Mouse (Mus musculus) lung, postnatal 0 days (tissue): ENCODE measurements at regions not wholly inside any gene's neighbourhood (a gene's known extent, or its start where the extent isn't known, plus 50 kb on each side); places are given as distances from the start of the nearest gene placed in this dataset.

Source experiments
- ATAC-seq: fragments of 200-750 bp; cut with Nextera tagmentation; 2 replicates; pipeline ENCODE4 v1.8.0; 2017; ENCODE audit warnings: moderate library complexity
- DNase-seq: peaks from one replicate; pipeline ENCODE4 v3.0.0-alpha.2; 2016; ENCODE audit warnings: low spot score
- H3K27ac ChIP-seq: fragments of 300-500 bp; sonication (generic); 2 replicates; pipeline ENCODE4 v1.5.1; 2014; ENCODE audit warnings: antibody characterized with exemption, mild to moderate bottlenecking, low read length, mixed read lengths
- H3K27me3 ChIP-seq: fragments of 300-500 bp; sonication (generic); replicated peaks from 2 replicates; pipeline ENCODE4 v1.6.1; 2014; ENCODE audit warnings: low read length, mixed read lengths; ENCODE audit not compliant: insufficient read depth
- H3K36me3 ChIP-seq: fragments of 300-500 bp; sonication (generic); 2 replicates; pipeline ENCODE4 v1.6.1; 2014; ENCODE audit warnings: low read length, mixed read lengths; ENCODE audit not compliant: insufficient read depth
- H3K4me1 ChIP-seq: fragments of 300-500 bp; sonication (generic); 2 replicates; pipeline ENCODE4 v1.6.1; 2014; ENCODE audit warnings: antibody characterized with exemption, low read depth, low read length, mixed read lengths; ENCODE audit not compliant: insufficient read depth
- H3K4me2 ChIP-seq: fragments of 300-500 bp; sonication (generic); replicated peaks from 2 replicates; pipeline ENCODE4 v1.6.1; 2014; ENCODE audit warnings: low read depth, mild to moderate bottlenecking, low read length, moderate library complexity, mixed read lengths
- H3K4me3 ChIP-seq: fragments of 300-500 bp; sonication (generic); 2 replicates; pipeline ENCODE4 v1.5.1; 2014; ENCODE audit warnings: low read depth, low read length
- H3K9ac ChIP-seq: fragments of 300-500 bp; sonication (generic); replicated peaks from 2 replicates; pipeline ENCODE4 v1.6.1; 2014; ENCODE audit warnings: low read depth, mild to moderate bottlenecking
- H3K9me3 ChIP-seq: fragments of 300-500 bp; sonication (generic); 2 replicates; pipeline ENCODE4 v1.6.1; 2016; ENCODE audit warnings: low read length, mixed read lengths
- CTCF ChIP-seq: IDR thresholded peaks from 2 replicates; pipeline ENCODE4 v1.5.1; 2016; ENCODE audit warnings: antibody characterized with exemption, mild to moderate bottlenecking
- EP300 ChIP-seq: IDR thresholded peaks from 2 replicates; pipeline ENCODE4 v1.6.1; 2016; ENCODE audit warnings: antibody characterized with exemption, mild to moderate bottlenecking, control low read depth
- WGBS: fragments of 180-500 bp; shearing (Covaris S2); extraction: QIAGEN DNeasy Blood & Tissue Kit; methylation state at CpG from one replicate; pipeline ENCODE4 v1.1.7; 2014; 5-methylcytosine and 5-hydroxymethylcytosine counted together

DNA sequence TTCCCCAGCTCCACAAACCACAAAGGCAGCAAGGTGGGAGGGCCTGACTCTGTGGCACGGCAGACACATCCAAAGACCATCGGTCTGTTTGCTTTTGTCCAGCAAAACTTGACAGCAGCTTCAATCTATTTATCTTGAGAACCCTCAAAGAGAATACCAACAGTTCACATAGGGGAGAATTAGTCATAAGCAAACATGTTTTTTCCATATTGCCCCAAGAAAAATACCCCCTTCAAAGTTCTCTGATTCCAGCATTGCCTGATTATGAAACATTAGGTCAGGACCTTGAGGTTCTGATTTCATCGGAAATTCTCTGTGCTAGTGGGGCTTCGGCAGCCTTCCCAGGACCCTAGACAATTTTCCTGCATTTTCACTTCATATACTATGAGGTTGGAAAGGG, 348.4 kb upstream of the Trib2 start:
- no peak for ATAC-seq
- H3K27me3 ChIP-seq: no peaks in the 10 kb centered on the region
- 51% methylated on average over 4 of the region's 4 CpGs for WGBS

DNA sequence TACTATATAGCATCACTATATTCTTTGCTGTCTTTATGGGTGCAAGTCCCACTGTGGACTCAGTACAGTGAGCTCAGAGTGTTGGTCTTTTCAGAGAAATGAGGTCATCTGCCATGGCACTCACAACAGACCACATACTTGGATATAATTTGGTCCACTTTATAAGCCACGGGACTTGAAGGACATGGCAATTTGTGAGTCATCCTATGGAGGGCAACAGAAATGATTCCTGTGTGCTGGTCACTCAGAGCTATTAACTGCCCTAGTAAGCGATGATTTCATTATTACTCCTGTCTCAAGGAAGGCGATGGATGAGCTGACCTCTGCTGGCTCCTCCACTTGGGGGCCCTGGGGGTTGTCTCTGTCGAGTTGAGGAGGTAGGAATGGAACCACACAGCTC, 345.2 kb upstream of the Trib2 start:
- no peaks in the 10 kb centered on the region for H3K4me1 ChIP-seq
- no peak overlapping the region for H3K4me3 ChIP-seq
- TF ChIP-seq CTCF: no peak
- TF ChIP-seq EP300: no peak
- H3K27me3 ChIP-seq: no peaks in the 10 kb centered on the region
- H3K27ac ChIP-seq: no peak overlapping the region
- H3K4me2 ChIP-seq: no peak overlapping the region
- no peak overlapping the region for H3K9ac ChIP-seq
- DNase-seq (no peak), ATAC-seq (no peak)
- H3K9me3 ChIP-seq: no peaks in the 10 kb centered on the region
- 67% methylated on average over 4 of the region's 4 CpGs for WGBS
- H3K36me3 ChIP-seq: no peaks in the 10 kb centered on the region

More for the DNA sequence above, 348.4 kb upstream of the Trib2 start:
- no peak overlapping the region for H3K4me2 ChIP-seq
- no peaks in the 10 kb centered on the region for H3K36me3 ChIP-seq
- H3K9me3 ChIP-seq: no peaks in the 10 kb centered on the region
- no peaks in the 10 kb centered on the region for H3K4me1 ChIP-seq
- no peak overlapping the region for H3K27ac ChIP-seq
- H3K4me3 ChIP-seq: no peak overlapping the region
- TF ChIP-seq CTCF: no peak
- TF ChIP-seq EP300: no peak
- DNase-seq: no peak
- no peak overlapping the region for H3K9ac ChIP-seq

DNA sequence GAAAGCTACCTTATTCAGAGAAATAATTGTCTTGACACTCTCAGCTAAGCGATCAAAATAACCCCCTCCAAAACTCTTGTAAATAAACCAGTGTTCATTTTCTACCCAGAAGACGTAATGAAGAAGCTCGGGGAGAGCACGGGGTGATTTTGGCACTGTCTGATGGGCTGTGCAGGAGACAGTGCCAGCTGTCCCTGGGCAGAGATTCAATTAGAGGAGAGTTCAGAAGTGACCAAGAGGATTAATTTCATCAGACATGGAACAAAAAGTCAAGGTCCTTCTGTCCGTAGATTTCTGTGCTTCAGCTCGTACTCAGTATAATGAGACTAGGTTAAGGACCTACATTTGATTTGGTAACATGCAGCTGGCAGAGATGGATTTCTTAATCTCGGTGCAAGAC, 341.2 kb upstream of the Trib2 start:
- Histone ChIP-seq H3K9ac (no peak overlapping the region), H3K4me1 (no peaks in the 10 kb centered on the region), H3K4me2 (no peak overlapping the region), H3K36me3 (no peaks in the 10 kb centered on the region), H3K27ac (no peak overlapping the region), H3K27me3 (no peaks in the 10 kb centered on the region), H3K4me3 (no peak overlapping the region), H3K9me3 (no peaks in the 10 kb centered on the region)
- TF ChIP-seq CTCF (no peak), EP300 (no peak)
- peak; percentile 17 for DNase-seq
- ATAC-seq: no peak
- 66% methylated on average over 7 of the region's 7 CpGs for WGBS

DNA sequence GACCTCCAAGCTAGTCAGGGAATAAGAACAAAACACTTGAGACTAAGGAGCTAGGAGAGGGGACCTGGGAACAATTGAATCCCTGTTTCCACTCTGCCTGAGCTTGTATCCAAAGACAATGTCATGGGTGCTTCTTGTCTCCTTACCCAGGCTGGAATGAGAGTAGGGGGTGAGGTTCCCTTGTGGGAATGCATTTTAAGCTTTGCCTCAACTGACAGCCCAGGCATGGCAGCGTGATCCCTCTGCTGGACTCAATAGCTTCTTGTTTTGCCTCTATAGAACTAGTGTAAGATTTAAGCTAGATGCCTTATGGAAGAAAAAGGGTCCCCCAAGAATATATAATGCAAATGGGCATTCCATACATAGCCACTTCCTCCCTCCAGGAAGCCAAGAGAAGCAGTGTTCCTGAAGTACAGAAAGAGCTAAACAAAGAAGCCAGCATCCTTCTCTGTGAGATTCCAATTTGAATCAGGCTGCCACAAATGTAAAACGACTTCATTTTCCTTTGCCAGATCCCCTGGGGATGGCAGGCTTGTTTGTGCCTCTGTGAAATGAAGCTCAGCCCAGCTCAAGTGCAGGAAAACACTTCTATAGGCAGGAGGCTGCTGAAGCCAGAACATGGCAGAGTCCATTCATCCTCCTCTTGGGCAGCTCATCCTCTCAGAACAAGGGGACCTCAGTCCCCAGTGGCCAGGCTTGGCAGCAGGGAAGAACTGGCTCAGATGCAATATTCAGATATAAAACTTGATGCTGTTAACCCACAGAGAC, 339.3 kb upstream of the Trib2 start:
- Histone ChIP-seq H3K4me2 (no peak overlapping the region), H3K9me3 (no peaks in the 10 kb centered on the region), H3K4me1 (no peaks in the 10 kb centered on the region), H3K36me3 (no peaks in the 10 kb centered on the region), H3K4me3 (no peak overlapping the region), H3K9ac (no peak overlapping the region), H3K27ac (no peak overlapping the region), H3K27me3 (no peaks in the 10 kb centered on the region)
- WGBS: 34% methylated on average over 2 of the region's 2 CpGs
- ATAC-seq (no peak), DNase-seq (no peak)
- TF ChIP-seq EP300 (no peak), CTCF (no peak)

DNA sequence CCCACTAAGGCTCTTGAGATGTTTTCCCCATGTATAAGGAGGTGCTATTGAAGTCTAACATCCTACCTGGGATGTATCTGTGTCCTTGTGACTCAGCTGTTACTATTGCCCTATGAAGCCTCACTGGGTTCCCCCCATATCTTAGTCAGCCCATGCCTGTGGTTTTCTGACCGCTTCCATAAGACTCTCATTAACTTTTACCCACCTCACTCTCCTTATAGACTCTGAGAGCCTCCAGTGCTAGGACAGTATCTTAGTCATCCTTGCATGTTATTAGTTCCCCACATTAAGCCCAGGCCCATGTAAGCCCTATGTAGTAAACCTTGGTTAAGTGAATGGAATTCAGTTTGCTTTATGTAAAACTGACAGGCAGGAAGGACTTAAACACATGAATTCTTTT, 337.5 kb upstream of the Trib2 start:
- no peaks in the 10 kb centered on the region for H3K36me3 ChIP-seq
- 88% methylated on average over 1 of the region's 1 CpGs for WGBS
- no peak overlapping the region for H3K27ac ChIP-seq
- no peaks in the 10 kb centered on the region for H3K27me3 ChIP-seq
- H3K4me2 ChIP-seq: no peak overlapping the region
- no peak overlapping the region for H3K9ac ChIP-seq
- ATAC-seq (no peak), DNase-seq (no peak)
- H3K9me3 ChIP-seq: no peaks in the 10 kb centered on the region
- no peak overlapping the region for H3K4me3 ChIP-seq
- no peak for TF ChIP-seq CTCF
- no peak for TF ChIP-seq EP300
- H3K4me1 ChIP-seq: no peaks in the 10 kb centered on the region

DNA sequence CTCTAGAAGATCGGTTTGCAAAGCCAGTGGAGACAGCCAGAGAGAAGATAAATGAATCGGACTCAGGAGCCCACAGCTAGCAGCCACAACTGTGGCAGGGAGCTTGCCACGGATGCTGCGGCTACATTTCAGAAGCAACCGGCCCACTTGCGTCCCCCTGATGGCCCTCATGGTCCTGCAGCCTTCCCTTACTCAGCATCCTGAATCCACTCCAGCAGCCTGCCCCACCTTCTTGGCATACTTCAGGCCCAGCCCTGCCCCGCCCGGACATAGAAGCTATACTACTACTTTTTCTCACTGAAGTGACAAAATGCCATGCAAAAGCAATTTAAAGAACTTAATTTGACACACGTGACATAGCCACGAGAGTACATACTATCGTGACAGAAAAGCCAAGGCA, 335.4 kb upstream of the Trib2 start:
- no peak overlapping the region for H3K9ac ChIP-seq
- no peak overlapping the region for H3K4me2 ChIP-seq
- no peak for DNase-seq
- H3K4me3 ChIP-seq: no peak overlapping the region
- 80% methylated on average over 11 of the region's 11 CpGs for WGBS
- no peaks in the 10 kb centered on the region for H3K36me3 ChIP-seq
- TF ChIP-seq CTCF (no peak), EP300 (no peak)
- H3K27me3 ChIP-seq: no peaks in the 10 kb centered on the region
- no peaks in the 10 kb centered on the region for H3K9me3 ChIP-seq
- H3K27ac ChIP-seq: no peak overlapping the region
- no peaks in the 10 kb centered on the region for H3K4me1 ChIP-seq
- ATAC-seq: no peak
